Mouse (Mus musculus): ENCODE data around the gene Tymp. TPM values are rescaled to one million over a fixed set of nuclear protein-coding genes. Genes with fewer than 3 reads are reported as not detected.

The Tymp gene
- under 1 TPM; 0.33 to 0.56 TPM for total RNA-seq (2021)
- long read RNA-seq, experiment 1, partial matches to known transcripts: 9 of 12 reads
- long read RNA-seq, experiment 1, other reads (novel, unspliced or antisense): 3 of 12 reads
- long read RNA-seq, experiment 2, partial matches to known transcripts: 6 of 7 reads
- long read RNA-seq, experiment 2, other reads (novel, unspliced or antisense): 1 of 7 reads

GRCm38 (mm10) chr15:89376957-89377356, at the start of gene Tymp:
TSS of gene Tymp (minus strand) at chr15:89377039.
- DNase-seq: no peak

- DNase-seq: peak in 1 of 2 experiments; percentile 48
Observed at GRCm38 (mm10) chr15:89425711-89426121, 48.9 kb upstream of the Tymp start, which contains the start of gene Cpt1b. TSS of gene Cpt1b (minus strand) at chr15:89425863.

- DNase-seq: no peak
Observed at GRCm38 (mm10) chr15:89424621-89425020, 47.8 kb upstream of the Tymp start.

- no peak for DNase-seq
Observed at GRCm38 (mm10) chr15:89421938-89422337, 45.1 kb upstream of the Tymp start.

- no peak for DNase-seq
Observed at GRCm38 (mm10) chr15:89415282-89415681, 38.4 kb upstream of the Tymp start.

GRCm38 (mm10) chr15:89410118-89410517, 33.3 kb upstream of the Tymp start, which contains the start of gene Syce3:
TSS of gene Syce3 (minus strand) at chr15:89410503.
- no peak for DNase-seq

- DNase-seq: no peak
Observed at GRCm38 (mm10) chr15:89406691-89407090, 29.9 kb upstream of the Tymp start.

- DNase-seq: no peak
Observed at GRCm38 (mm10) chr15:89404831-89405623, 28.2 kb upstream of the Tymp start.

GRCm38 (mm10) chr15:89402471-89402870, 25.6 kb upstream of the Tymp start:
- no peak for DNase-seq

- DNase-seq: no peak
Observed at GRCm38 (mm10) chr15:89399716-89400115, 22.9 kb upstream of the Tymp start.

- DNase-seq: no peak
Observed at GRCm38 (mm10) chr15:89398146-89398545, 21.3 kb upstream of the Tymp start.

GRCm38 (mm10) chr15:89396883-89397282, 20.0 kb upstream of the Tymp start:
- DNase-seq: no peak

- DNase-seq: no peak
Observed at GRCm38 (mm10) chr15:89390081-89390480, 13.2 kb upstream of the Tymp start.

- DNase-seq: no peak
Observed at GRCm38 (mm10) chr15:89387127-89387526, 10.3 kb upstream of the Tymp start.

- no peak for DNase-seq
Observed at GRCm38 (mm10) chr15:89384617-89385016, 7.8 kb upstream of the Tymp start, which contains the start of gene Klhdc7b. TSS of gene Klhdc7b (plus strand) at chr15:89384917.

GRCm38 (mm10) chr15:89379429-89379828, 2.6 kb upstream of the Tymp start:
- DNase-seq: peak in 1 of 2 experiments; percentile 35

- DNase-seq: peak; percentile 34 to 38
Observed at GRCm38 (mm10) chr15:89378831-89379401, 2.1 kb upstream of the Tymp start, which contains the start of gene Odf3b. TSS of gene Odf3b (minus strand) at chr15:89379282.

GRCm38 (mm10) chr15:89377938-89378828, 1.3 kb upstream of the Tymp start:
- DNase-seq: no peak

GRCm38 (mm10) chr15:89377362-89377761, 523 bp upstream of the Tymp start:
- no peak for DNase-seq

- no peak for DNase-seq
Observed at GRCm38 (mm10) chr15:89376040-89376439, 799 bp downstream of the Tymp start.

GRCm38 (mm10) chr15:89374801-89375534, 1.9 kb downstream of the Tymp start:
- no peak for DNase-seq
